Mouse (Mus musculus): ENCODE data around the gene Psg16.
"Not testable (repeated sequence)": the region's sequence is repeated elsewhere in the genome, so short reads cannot be mapped to it uniquely, and the experiment has no call there.

Gene Psg16

DNA sequence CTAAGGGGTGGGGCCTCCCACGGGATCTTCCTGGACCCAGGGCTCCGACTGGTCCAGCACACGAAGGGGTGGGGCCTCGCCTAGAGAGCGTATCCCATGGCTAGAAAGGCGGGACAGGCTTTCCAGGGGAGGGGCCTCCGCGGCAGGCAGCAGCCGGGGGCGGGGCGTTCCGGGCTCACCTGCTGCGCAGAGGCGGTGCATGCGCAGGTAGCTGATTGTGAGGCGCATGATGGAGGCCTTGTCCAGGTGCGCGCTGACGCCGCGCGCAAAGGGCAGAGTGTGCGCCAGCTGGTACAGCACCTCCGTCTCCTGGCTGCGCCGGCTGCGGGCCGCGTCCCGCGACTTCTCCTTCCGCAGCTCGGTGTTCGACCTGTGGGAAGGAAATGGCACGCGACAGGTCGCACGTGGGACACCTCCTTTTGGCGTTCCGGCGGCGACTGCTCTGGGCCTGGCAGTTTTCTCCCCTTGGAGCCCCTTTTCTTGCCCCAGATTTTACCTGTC lies 17.7 kb upstream of the Psg16 start:
- DNase-seq (ENCODE audit: low spot score in 2 of 2): peak; percentile 62 to 64

DNA sequence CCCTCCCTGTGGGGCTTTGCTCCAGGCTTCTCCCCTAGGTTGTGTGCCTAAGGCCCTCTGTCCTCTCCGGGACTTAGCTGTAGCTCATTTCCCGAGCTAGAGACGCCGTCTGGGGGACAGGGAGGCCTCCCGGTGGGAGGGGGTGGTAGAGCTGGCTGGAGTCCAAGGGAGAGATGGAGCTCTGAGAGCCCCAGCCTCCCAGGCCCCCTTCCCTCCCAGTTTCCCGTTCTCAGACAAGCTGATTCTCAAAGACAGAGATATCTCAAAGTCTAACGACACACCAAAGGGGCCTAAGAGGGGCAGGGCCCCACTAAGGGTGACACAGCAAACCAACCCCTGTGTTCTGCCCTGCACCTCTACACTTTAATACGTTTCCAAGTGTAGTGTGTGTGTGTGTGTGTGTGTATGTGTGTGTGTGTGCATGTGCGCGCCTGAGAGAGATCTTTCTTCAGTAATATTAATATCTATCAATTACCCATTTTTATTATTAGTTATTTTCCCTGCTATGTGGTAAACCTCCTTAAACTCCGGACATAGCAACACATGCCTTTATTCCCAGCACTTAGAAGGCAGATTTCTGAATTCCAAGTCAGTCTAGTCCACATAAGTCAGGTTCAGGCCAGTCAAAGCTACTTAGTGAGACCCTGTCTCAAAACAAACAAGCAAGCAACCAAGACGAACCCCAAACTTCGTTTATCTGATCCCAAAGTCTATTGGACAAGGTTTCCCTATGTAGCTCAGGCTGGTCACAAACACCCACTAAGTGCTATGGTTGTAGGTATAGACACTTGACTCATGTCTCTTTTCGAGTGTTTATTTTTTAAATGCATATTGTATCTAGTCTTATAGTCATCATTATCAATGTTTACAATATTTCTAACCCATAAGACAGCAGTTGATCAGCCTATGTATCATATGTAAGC lies 17.0 kb upstream of the Psg16 start:
- no peak for DNase-seq (ENCODE audit: low spot score in 2 of 2)

GRCm38 (mm10) chr7:17058071-17058689 lies 15.7 kb upstream of the Psg16 start:
- peak; percentile 45 to 65 for DNase-seq (ENCODE audit: low spot score in 2 of 2)

DNA sequence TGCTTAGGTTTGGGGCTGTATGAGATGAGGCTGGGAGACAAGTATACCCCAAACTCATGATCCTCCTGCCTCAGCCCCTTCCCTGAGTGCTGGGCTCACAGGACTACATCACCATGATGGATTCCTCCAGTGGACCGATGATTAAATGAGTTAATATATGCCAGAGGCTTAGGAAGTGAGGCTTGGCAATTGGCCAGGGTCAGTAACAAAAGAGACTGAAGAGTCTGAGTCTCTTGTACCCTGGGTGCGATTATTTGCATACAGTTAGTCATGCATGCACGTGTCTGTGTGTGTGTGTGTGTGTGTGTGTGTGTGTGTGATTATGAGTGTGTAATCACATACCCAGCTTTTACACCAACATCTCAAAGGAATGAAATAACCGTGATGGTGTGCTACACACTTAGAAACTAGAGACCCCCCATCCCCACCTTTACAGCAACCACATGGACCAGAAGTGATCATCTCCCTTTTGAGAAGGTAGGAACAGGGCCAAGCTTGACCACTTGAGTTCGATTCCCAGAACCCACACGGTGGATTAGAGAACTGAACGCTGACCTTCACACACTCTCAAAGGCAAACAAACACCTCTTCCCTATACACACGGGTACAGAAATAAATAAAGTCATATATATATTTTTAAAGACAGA lies 14.9 kb upstream of the Psg16 start:
- DNase-seq (ENCODE audit: low spot score in 2 of 2): peak in 1 of 2 experiments; percentile 50

DNA sequence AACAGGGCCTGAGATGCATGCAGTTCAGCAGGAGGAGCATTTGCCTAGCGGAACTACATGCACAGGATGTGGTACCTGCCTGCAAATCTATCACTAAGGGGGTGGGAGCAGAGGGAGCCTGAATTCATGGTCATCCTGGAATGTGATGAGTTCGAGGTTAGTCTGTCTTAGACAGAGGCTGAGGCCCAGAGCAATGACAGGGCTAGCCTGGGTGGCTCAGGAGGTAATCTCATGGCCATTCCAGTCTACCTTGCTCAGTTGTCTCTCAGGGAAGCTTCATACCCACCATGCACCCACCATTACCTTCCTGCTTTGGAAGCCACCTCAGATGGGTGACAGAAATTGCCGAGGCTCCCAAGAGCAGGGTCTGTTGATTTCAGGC lies 14.4 kb upstream of the Psg16 start:
- no peak for DNase-seq (ENCODE audit: low spot score in 2 of 2)

DNA sequence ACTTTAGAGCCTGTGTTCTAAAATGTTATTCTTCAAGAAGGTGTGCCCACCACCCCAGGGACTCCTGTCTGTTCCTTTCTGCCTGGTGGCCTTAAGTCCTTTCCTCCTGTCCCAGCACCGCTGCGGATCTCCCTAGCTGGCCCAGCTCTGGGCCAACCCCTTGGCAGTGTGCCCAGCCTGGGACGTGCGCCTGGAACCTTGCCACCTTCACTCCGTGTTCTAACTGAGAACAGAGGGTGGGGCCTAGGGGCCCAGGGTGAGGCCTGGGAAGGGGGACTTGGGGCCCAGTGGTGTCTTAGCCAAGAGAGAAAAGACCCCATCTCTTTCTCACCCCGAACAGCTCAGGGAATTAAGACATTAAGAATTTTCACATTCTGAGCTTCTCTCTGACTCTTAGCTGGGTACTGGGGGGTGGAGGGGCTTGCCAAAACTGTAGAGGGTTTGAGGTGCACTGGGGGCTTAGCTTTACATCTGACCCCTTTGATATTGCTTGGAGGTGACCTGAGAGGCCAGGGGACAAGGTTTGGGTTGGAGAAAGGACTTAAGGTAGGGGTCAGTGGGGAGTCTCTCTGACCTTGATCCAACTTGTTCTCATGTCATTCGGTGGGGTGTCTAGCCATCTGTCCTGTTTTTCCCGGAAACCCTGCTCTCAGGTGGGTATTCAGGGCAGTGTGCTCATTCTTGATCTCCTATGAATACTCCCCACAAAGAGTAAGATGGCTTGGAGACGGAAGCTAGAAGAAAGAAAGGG lies 13.6 kb upstream of the Psg16 start:
- DNase-seq (ENCODE audit: low spot score in 2 of 2): peak; percentile 71 to 73

DNA sequence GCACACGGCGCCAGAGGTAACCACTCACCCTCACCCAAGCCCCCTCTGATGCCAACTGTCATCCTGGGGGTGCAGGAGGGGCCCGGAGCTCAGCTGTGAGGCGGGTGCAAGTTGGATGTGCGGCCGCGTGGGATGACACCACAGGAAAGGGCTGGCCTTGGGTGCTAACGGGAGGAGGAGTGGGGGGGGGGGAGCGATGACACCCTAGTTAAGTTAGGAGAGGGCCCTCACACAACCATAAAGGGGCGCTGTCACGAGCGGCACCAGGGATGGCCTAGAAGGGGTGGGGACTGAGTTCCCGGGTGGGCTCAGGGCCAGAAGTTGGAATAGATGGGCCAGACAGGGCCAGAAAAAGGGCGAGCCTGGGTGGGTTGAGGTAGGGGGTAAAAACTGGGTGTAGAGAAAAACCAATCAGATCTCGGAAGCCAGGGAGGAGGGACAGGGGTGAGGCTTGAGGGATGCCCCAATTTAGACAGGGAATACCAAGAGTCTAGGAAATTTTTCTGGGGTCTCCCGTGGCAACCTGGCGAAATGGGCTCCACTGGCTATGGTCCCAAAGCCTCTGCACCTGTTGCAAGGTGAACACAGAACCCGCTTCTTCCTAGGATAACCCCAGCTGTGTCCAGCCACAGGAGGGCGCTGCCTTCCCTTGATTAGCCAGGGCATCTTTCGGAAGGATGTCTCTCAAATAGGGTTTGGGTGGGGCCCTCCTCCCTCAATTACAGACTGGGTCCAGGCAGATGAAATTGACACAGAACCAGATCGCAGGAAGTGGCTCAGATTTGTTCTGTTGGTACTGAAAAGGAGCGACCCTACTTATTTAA lies 12.8 kb upstream of the Psg16 start:
- no peak for DNase-seq (ENCODE audit: low spot score in 2 of 2)

- DNase-seq (ENCODE audit: low spot score in 2 of 2): no peak
Observed at GRCm38 (mm10) chr7:17062389-17062788, 11.5 kb upstream of the Psg16 start, which contains the start of gene Hif3a. Gene Hif3a, minus strand, starts transcription at chr7:17062427.

GRCm38 (mm10) chr7:17062845-17063244 lies 11.0 kb upstream of the Psg16 start:
- no peak for DNase-seq (ENCODE audit: low spot score in 2 of 2)

GRCm38 (mm10) chr7:17065620-17066019 lies 8.2 kb upstream of the Psg16 start:
- no peak for DNase-seq (ENCODE audit: low spot score in 2 of 2)

DNA sequence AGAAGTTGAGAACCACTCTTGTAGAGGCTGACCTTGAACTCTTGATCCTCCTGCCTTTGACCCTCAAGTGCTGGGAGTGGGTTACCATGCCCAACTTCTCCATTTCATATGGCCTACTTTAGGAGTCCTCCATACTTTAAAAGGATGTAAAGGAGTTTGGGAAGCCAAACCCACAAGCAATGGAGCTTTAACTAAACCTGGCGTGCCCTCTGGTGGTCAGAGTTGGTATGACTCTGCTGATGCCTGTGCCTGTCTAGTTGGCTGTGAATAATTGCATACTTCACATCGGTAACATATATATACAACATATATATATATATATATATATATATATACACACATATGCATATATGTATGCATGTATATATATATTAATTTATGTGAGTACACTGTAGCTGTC lies 7.4 kb upstream of the Psg16 start:
- DNase-seq (ENCODE audit: low spot score in 2 of 2): peak; percentile 62 to 80

- DNase-seq (ENCODE audit: low spot score in 2 of 2): no peak
Observed at GRCm38 (mm10) chr7:17067000-17067399, 6.8 kb upstream of the Psg16 start.

DNA sequence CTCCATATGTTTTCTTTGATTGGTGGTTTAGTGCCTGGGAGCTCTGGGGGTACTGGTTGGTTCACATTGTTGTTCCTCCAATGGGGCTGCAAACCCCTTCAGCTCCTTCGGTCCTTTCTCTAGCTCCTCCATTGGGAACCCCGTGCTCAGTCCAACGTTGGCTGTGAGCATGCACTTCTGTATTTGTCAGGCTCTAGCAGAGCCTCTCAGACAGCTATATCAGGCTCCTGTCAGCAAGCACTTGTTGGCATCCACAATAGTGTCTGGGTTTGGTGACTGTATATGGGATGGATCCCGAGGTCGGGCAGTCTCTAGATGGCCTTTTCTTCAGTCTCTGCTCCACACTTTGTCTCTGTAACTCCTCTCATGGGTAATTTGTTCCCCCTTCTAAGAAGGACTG lies 6.2 kb upstream of the Psg16 start:
- DNase-seq (ENCODE audit: low spot score in 2 of 2): not testable (repeated sequence)

DNA sequence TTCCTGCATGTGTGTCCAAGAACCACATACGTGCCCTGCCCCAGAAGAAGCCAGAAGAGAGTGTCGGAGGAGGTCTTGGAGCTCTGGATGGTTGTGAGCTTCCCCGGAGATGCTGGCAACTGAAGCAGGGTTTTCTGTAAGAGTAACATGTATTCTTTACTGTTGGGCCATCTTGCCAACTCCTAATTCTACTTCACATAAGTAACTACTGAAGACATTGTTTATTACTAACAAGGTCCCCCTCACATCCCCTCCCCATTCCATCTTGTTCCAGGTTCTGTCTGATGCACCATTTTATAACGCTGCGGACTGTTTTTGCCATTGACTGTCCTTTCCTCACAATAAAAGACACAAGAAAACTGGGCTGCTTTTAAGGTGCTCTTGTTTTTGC lies 332 bp upstream of the Psg16 start:
- no peak for DNase-seq (ENCODE audit: low spot score in 2 of 2)

DNA sequence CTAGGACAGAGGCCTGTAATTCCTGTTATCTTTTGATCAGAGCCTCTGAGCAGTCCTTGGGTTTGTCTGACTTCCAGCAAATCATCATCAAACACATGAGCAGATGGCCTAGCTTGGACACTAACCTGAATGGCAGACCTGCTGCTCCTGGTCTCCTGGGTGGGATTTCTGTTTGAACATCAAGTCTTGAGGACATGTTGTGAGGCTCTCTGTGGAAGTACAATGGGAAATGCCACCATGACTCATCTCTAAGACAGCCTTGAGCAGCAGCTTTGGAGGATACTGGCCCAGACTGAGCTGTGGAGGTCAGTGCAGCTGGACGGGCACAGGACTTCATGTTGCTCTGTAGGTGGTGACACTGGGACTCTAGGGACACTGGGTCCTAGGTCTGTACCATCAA lies 2.7 kb downstream of the Psg16 start:
- DNase-seq (ENCODE audit: low spot score in 2 of 2): no peak

- no peak for DNase-seq (ENCODE audit: low spot score in 2 of 2)
Observed at GRCm38 (mm10) chr7:17078076-17078654, 4.3 kb downstream of the Psg16 start.

DNA sequence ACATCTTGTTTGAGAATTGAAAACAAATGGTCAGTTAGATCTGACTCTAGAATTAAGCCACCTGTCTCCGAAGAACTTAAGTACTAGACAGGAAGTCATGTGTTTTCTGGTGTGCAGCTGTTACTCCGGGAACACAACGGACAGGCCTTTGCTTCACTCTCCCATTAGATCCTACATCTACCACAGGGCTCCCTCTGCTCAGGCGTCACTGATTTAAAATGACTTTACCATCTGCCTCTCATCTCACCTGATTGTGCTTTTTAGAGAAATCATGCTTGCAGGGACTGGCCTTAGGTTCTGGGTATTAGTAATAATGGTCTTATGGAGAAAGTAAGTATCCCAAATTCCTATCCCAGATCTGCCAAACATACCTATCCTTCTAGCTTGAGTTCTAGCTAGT lies 8.9 kb downstream of the Psg16 start:
- DNase-seq (ENCODE audit: low spot score in 2 of 2): no peak

GRCm38 (mm10) chr7:17087731-17088130 lies 13.9 kb downstream of the Psg16 start:
- DNase-seq (ENCODE audit: low spot score in 2 of 2): no peak

GRCm38 (mm10) chr7:17090058-17090585 lies 16.3 kb downstream of the Psg16 start:
- DNase-seq (ENCODE audit: low spot score in 2 of 2): no peak

GRCm38 (mm10) chr7:17091280-17091679 lies 17.4 kb downstream of the Psg16 start:
- DNase-seq (ENCODE audit: low spot score in 2 of 2): no peak

Measured in spleen, postnatal 14 days (tissue).